Mouse (Mus musculus) embryo, embryonic 9.5 days (tissue): ENCODE data around the gene Nfe2l1.
"Not testable (repeated sequence)": the region's sequence is repeated elsewhere in the genome, so short reads cannot be mapped to it uniquely, and the experiment has no call there.

ENCODE experiments used
- DNase-seq: peaks from one replicate; pipeline ENCODE4 v3.0.0-alpha.2; 2017; ENCODE audit errors: extremely low spot score

Gene Nfe2l1

GRCm38 (mm10) chr11:96821956-96822355, 7.8 kb downstream of the Nfe2l1 start:
- no peak for DNase-seq

- no peak for DNase-seq
These were observed 11.5 kb downstream of the Nfe2l1 start for GRCm38 (mm10) chr11:96818128-96818710.

- DNase-seq: no peak
These were observed 12.8 kb downstream of the Nfe2l1 start for GRCm38 (mm10) chr11:96816979-96817378.

GRCm38 (mm10) chr11:96816494-96816893, 13.3 kb downstream of the Nfe2l1 start:
- DNase-seq: no peak

GRCm38 (mm10) chr11:96815895-96816294, 13.9 kb downstream of the Nfe2l1 start:
- no peak for DNase-seq

- DNase-seq: no peak
These were observed 15.3 kb downstream of the Nfe2l1 start for GRCm38 (mm10) chr11:96814443-96814842.

- DNase-seq: no peak
These were observed 15.8 kb downstream of the Nfe2l1 start for GRCm38 (mm10) chr11:96813920-96814319.

- DNase-seq: no peak
These were observed 16.3 kb downstream of the Nfe2l1 start for GRCm38 (mm10) chr11:96813455-96813854.

GRCm38 (mm10) chr11:96811188-96811587, 18.6 kb downstream of the Nfe2l1 start:
- DNase-seq: not testable (repeated sequence)

- DNase-seq: no peak
These were observed 20.1 kb downstream of the Nfe2l1 start for GRCm38 (mm10) chr11:96809562-96810235.

GRCm38 (mm10) chr11:96808066-96808465, 21.7 kb downstream of the Nfe2l1 start:
- DNase-seq: no peak

GRCm38 (mm10) chr11:96805606-96806005, 24.2 kb downstream of the Nfe2l1 start:
- no peak for DNase-seq

- DNase-seq: no peak
These were observed 30.3 kb downstream of the Nfe2l1 start for GRCm38 (mm10) chr11:96799511-96799910.

GRCm38 (mm10) chr11:96796586-96796985, 33.2 kb downstream of the Nfe2l1 start:
- no peak for DNase-seq

- DNase-seq: no peak
These were observed 33.7 kb downstream of the Nfe2l1 start for GRCm38 (mm10) chr11:96796081-96796480.

GRCm38 (mm10) chr11:96795491-96795890, 34.3 kb downstream of the Nfe2l1 start:
- no peak for DNase-seq

- no peak for DNase-seq
These were observed 39.1 kb downstream of the Nfe2l1 start for GRCm38 (mm10) chr11:96790681-96791080.

GRCm38 (mm10) chr11:96789990-96790389, 39.8 kb downstream of the Nfe2l1 start:
- peak; percentile 29 for DNase-seq

- DNase-seq: peak; percentile 92
These were observed 40.6 kb downstream of the Nfe2l1 start, which contains the start of gene Cbx1 for GRCm38 (mm10) chr11:96788871-96789795. Cbx1 (plus strand) TSS chr11:96789127.

- no peak for DNase-seq
These were observed 42.9 kb downstream of the Nfe2l1 start for GRCm38 (mm10) chr11:96786731-96787450.

- DNase-seq: peak; percentile 78
These were observed 44.9 kb downstream of the Nfe2l1 start for GRCm38 (mm10) chr11:96784847-96785246.

GRCm38 (mm10) chr11:96781425-96781824, 48.3 kb downstream of the Nfe2l1 start:
- DNase-seq: no peak
